Mouse (Mus musculus): ENCODE results near the gene Olfr1220.

Olfr1220 gene

GRCm38 (mm10) chr2:89106735-89107134, at the start of gene Olfr1220:
Gene Olfr1220 (minus strand): TSS chr2:89106835.
- no peak for DNase-seq (ENCODE audit: extremely low spot score, low spot score)

DNA sequence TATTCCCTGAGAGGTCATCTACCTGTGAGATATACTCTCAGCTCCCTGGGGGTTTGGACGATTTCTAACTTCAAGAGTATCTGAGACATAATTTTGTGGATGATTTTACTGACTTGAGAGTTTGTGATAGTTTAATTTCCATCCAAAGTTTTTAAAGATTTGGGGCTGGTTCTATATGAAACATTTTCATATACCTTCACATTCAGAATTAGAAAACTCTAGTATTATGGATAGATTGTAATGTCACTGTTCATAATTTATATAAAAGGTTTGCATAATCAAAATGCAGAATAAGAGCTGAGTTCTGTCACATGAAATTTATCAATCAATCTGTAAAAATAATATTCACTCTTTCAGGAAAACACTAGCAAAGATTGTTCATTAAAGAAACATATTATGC, 44.8 kb upstream of the Olfr1220 start, which contains the start of gene Olfr1223:
Gene Olfr1223 (minus strand): TSS at position 101 of the 400 bp plus-strand sequence.
- no peak for DNase-seq (ENCODE audit: extremely low spot score, low spot score)

- no peak for DNase-seq (ENCODE audit: extremely low spot score, low spot score)
These were observed 26.3 kb upstream of the Olfr1220 start, which contains the start of gene Olfr1222 for GRCm38 (mm10) chr2:89132954-89133353. Gene Olfr1222 (minus strand): TSS chr2:89133054.

GRCm38 (mm10) chr2:89117183-89117582, 10.5 kb upstream of the Olfr1220 start, which contains the start of gene Olfr1221:
Gene Olfr1221 (minus strand): TSS chr2:89117283.
- no peak for DNase-seq (ENCODE audit: extremely low spot score, low spot score)

- DNase-seq (ENCODE audit: extremely low spot score, low spot score), result no peak
These were observed 984 bp downstream of the Olfr1220 start for GRCm38 (mm10) chr2:89105651-89106050.

- DNase-seq (ENCODE audit: extremely low spot score, low spot score), result no peak
These were observed 12.8 kb downstream of the Olfr1220 start for GRCm38 (mm10) chr2:89093848-89094247.

- DNase-seq (ENCODE audit: extremely low spot score, low spot score), result no peak
These were observed 23.2 kb downstream of the Olfr1220 start, which contains the start of gene Olfr1219 for GRCm38 (mm10) chr2:89083413-89083812. Gene Olfr1219 (minus strand): TSS chr2:89083513.

- DNase-seq (ENCODE audit: extremely low spot score, low spot score), result no peak
These were observed 25.1 kb downstream of the Olfr1220 start for GRCm38 (mm10) chr2:89081487-89081886.

- no peak for DNase-seq (ENCODE audit: extremely low spot score, low spot score)
These were observed 45.5 kb downstream of the Olfr1220 start, which contains the start of gene Olfr1218 for GRCm38 (mm10) chr2:89061087-89061486. Gene Olfr1218 (minus strand): TSS chr2:89061187.
